Mouse (Mus musculus) ES-Bruce4 (cell line): ENCODE data around the gene Camkmt.

Source experiments
- EP300 ChIP-seq: IDR thresholded peaks from 2 replicates; pipeline ENCODE4 v1.6.1; 2011; ENCODE audit warnings: low read depth, low read length; ENCODE audit not compliant: insufficient read depth
- POLR2A ChIP-seq: IDR thresholded peaks from one replicate; pipeline ENCODE4 v1.8.1; 2011; ENCODE audit warnings: low read length; ENCODE audit not compliant: insufficient read depth

GRCm38 (mm10) chr17:85393891-85394321 is 303.6 kb downstream of the Camkmt start:
- TF ChIP-seq EP300 (no peak), POLR2A (no peak)
